Mouse (Mus musculus) bone marrow macrophage, adult 2 months (primary cell): ENCODE measurements around the gene Inpp5e. TPM values are rescaled to one million over a fixed set of nuclear protein-coding genes. Genes with fewer than 3 reads are reported as not detected.

Source experiments
- H3K27ac ChIP-seq: 2 replicates; pipeline ENCODE4 v1.5.1; 2012; ENCODE audit warnings: low read depth, low read length; ENCODE audit not compliant: insufficient read depth
- H3K4me1 ChIP-seq: 2 replicates; pipeline ENCODE4 v1.6.1; 2012; ENCODE audit warnings: low read length; ENCODE audit not compliant: control insufficient read depth, insufficient read depth
- H3K4me3 ChIP-seq: 2 replicates; pipeline ENCODE4 v1.5.1; 2012; ENCODE audit warnings: mild to moderate bottlenecking, low read length, moderate library complexity; ENCODE audit not compliant: insufficient read depth
- CTCF ChIP-seq: IDR thresholded peaks from 2 replicates; pipeline ENCODE4 v1.5.1; 2012; ENCODE audit warnings: low read depth, mild to moderate bottlenecking, low read length, moderate library complexity
- POLR2A ChIP-seq: IDR thresholded peaks from 2 replicates; pipeline ENCODE4 v1.6.1; 2012; ENCODE audit warnings: mild to moderate bottlenecking, low read depth, low read length, borderline replicate concordance
- polyA plus RNA-seq: library from polyadenylated mRNA; stranded (reverse); fragments of >200 nt; gene quantifications from 2 replicates; pipeline ENCODE4 v1.2.4, GENCODE M21; 2012; ENCODE audit not compliant: missing spikeins, insufficient read depth, insufficient read length

Inpp5e gene
- polyA plus RNA-seq, 1 experiment: 19.0 TPM

- no peak for TF ChIP-seq POLR2A
- no peak for TF ChIP-seq CTCF
These were observed 13.0 kb upstream of the Inpp5e start for GRCm38 (mm10) chr2:26421969-26422368.

GRCm38 (mm10) chr2:26418120-26418519 lies 9.1 kb upstream of the Inpp5e start:
- Histone ChIP-seq H3K4me1 (peaks cover 3% of the 10 kb centered on the region; the same call in 1 of the 2 replicates), H3K27ac (no peak overlapping the region), H3K4me3 (no peak overlapping the region)
- TF ChIP-seq POLR2A: no peak
- TF ChIP-seq CTCF: no peak

More at GRCm38 (mm10) chr2:26421969-26422368, 13.0 kb upstream of the Inpp5e start:
- no peak overlapping the region for H3K27ac ChIP-seq
- H3K4me3 ChIP-seq: no peak overlapping the region
- peaks cover 3% of the 10 kb centered on the region; the same call in 1 of the 2 replicates for H3K4me1 ChIP-seq

- Histone ChIP-seq H3K27ac (no peak overlapping the region), H3K4me3 (no peak overlapping the region), H3K4me1 (peaks cover 3% of the 10 kb centered on the region; the same call in 1 of the 2 replicates)
- TF ChIP-seq CTCF (no peak), POLR2A (no peak)
These were observed 8.1 kb upstream of the Inpp5e start for GRCm38 (mm10) chr2:26417066-26417465.

GRCm38 (mm10) chr2:26410931-26411411 lies 2.0 kb upstream of the Inpp5e start:
- TF ChIP-seq POLR2A: no peak
- TF ChIP-seq CTCF: no peak
- peaks cover 13% of the 10 kb centered on the region for H3K4me1 ChIP-seq
- no peak overlapping the region for H3K27ac ChIP-seq
- H3K4me3 ChIP-seq: no peak overlapping the region

GRCm38 (mm10) chr2:26410091-26410490 lies 1.1 kb upstream of the Inpp5e start:
- Histone ChIP-seq H3K27ac (no peak overlapping the region), H3K4me3 (no peak overlapping the region), H3K4me1 (peaks cover 13% of the 10 kb centered on the region)
- TF ChIP-seq CTCF (no peak), POLR2A (no peak)

GRCm38 (mm10) chr2:26409362-26409761 lies 359 bp upstream of the Inpp5e start:
- H3K4me1 ChIP-seq: peaks cover 15% of the 10 kb centered on the region
- TF ChIP-seq CTCF (no peak), POLR2A (no peak)

DNA sequence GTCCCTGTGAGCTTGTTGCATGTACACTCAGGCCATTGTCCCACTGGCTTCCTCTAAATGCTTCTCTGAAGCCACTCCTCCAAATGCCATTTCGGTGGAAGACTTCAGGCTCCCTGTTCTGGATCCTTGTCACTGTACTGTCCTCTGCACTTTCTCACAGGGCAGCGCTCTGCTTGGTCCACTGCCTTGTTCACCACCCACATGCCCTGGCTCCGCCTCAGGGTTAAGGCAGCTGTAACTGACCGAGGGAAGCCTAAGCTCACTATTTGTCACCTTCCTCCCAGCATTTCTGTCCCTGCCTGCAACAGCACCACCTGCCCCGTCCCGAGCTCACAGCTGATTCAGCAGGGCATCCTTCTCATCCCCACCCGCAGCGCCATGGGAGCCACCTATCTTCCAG lies 5.7 kb downstream of the Inpp5e start:
- H3K27ac ChIP-seq: no peak overlapping the region
- no peak overlapping the region for H3K4me3 ChIP-seq
- TF ChIP-seq CTCF (no peak), POLR2A (no peak)
- peaks cover 10% of the 10 kb centered on the region; the same call in 1 of the 2 replicates for H3K4me1 ChIP-seq

More at GRCm38 (mm10) chr2:26409362-26409761, 359 bp upstream of the Inpp5e start:
- Histone ChIP-seq H3K27ac (no peak overlapping the region), H3K4me3 (no peak overlapping the region)

- H3K4me1 ChIP-seq: peaks cover 6% of the 10 kb centered on the region; the same call in 1 of the 2 replicates
- H3K27ac ChIP-seq: no peak overlapping the region
- no peak overlapping the region for H3K4me3 ChIP-seq
- TF ChIP-seq CTCF (no peak), POLR2A (no peak)
These were observed 6.7 kb downstream of the Inpp5e start for GRCm38 (mm10) chr2:26402265-26402664.

- no peak overlapping the region for H3K4me3 ChIP-seq
- no peak for TF ChIP-seq POLR2A
- no peak for TF ChIP-seq CTCF
- H3K4me1 ChIP-seq: 0 out of 2 replicates have a peak, but pooled peaks cover 2% of the 10 kb centered on the region
- no peak overlapping the region for H3K27ac ChIP-seq
These were observed 8.0 kb downstream of the Inpp5e start for GRCm38 (mm10) chr2:26401023-26401422.

DNA sequence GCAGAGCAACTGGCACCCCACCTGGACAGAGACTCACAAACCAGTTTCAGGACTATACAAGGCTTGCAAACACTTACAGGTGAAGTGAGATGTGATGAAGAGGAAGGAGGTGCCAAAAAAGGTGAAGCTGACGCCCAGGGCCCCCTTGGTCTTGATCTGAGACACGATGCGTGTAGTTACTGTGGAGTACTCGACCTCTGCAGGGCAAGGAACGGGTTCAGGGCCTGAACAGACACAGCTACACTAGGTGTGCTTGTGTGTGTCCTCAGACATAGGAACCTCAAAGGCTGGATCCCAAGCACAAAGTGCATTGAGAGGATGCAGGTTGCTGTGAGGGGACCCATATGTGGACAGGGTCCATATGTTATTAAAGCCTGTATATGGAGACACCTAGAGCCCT lies 8.7 kb downstream of the Inpp5e start:
- H3K27ac ChIP-seq: no peak overlapping the region
- no peak overlapping the region for H3K4me3 ChIP-seq
- 0 out of 2 replicates have a peak, but pooled peaks cover 2% of the 10 kb centered on the region for H3K4me1 ChIP-seq
- TF ChIP-seq POLR2A (no peak), CTCF (no peak)

DNA sequence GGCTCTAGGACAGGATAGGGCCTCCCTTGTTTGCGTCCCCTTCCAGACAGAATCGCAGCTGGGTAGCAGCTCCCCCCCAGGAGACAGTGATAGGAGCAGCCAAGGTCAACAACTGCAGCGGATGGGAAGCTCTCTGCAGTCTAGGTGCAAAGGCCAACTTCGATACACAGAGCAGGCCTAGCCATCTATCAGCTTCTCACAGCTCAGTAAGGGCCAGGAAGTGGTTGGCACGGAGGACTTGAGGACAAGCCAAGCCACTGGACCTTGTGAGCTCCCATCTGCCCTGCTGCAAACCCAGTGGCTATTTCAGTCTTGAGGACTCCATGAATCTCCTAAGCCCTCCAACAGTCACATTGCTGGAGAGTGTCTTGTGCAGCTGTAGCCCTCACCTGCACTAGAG lies 9.4 kb downstream of the Inpp5e start:
- TF ChIP-seq CTCF: no peak
- H3K27ac ChIP-seq: no peak overlapping the region
- H3K4me3 ChIP-seq: no peak overlapping the region
- 0 out of 2 replicates have a peak, but pooled peaks cover 1% of the 10 kb centered on the region for H3K4me1 ChIP-seq
